Mouse (Mus musculus) kidney, embryonic 16.5 days (tissue): ENCODE measurements around the gene Fam189a1. TPM values are rescaled to one million over a fixed set of nuclear protein-coding genes. Genes with fewer than 3 reads are reported as not detected.

Source experiments
- ATAC-seq: fragments of 200-750 bp; cut with Nextera tagmentation; 2 replicates; pipeline ENCODE4 v1.8.0; 2017; ENCODE audit warnings: moderate TSS enrichment; ENCODE audit not compliant: low FRiP score, low TSS enrichment
- H3K27ac ChIP-seq: fragments of 300-500 bp; sonication (generic); 2 replicates; pipeline ENCODE4 v1.5.1; 2014; ENCODE audit warnings: low read length
- H3K27me3 ChIP-seq: fragments of 300-500 bp; sonication (generic); 2 replicates; pipeline ENCODE4 v1.6.1; 2014; ENCODE audit warnings: low read length, control low read depth, mixed read lengths; ENCODE audit not compliant: insufficient read depth
- H3K36me3 ChIP-seq: fragments of 300-500 bp; sonication (generic); 2 replicates; pipeline ENCODE4 v1.6.1; 2014; ENCODE audit warnings: low read length, control low read depth, mixed read lengths; ENCODE audit not compliant: insufficient read depth
- H3K4me1 ChIP-seq: fragments of 300-500 bp; sonication (generic); 2 replicates; pipeline ENCODE4 v1.6.1; 2014; ENCODE audit warnings: low read length, control low read depth, mixed read lengths; ENCODE audit not compliant: insufficient read depth
- H3K4me2 ChIP-seq: fragments of 300-500 bp; sonication (generic); replicated peaks from 2 replicates; pipeline ENCODE4 v1.6.1; 2014; ENCODE audit warnings: low read depth, low read length
- H3K4me3 ChIP-seq: fragments of 300-500 bp; sonication (generic); 2 replicates; pipeline ENCODE4 v1.5.1; 2014; ENCODE audit warnings: mild to moderate bottlenecking, low read length
- H3K9ac ChIP-seq: fragments of 300-500 bp; sonication (generic); replicated peaks from 2 replicates; pipeline ENCODE4 v1.6.1; 2014; ENCODE audit warnings: low read length
- H3K9me3 ChIP-seq: fragments of 300-500 bp; sonication (generic); 2 replicates; pipeline ENCODE4 v1.6.1; 2016; ENCODE audit warnings: low read length, control low read depth
- WGBS: fragments of 180-500 bp; shearing (Covaris S2); extraction: QIAGEN DNeasy Blood & Tissue Kit; methylation state at CpG from one replicate; pipeline ENCODE4 v1.1.7; 2014; 5-methylcytosine and 5-hydroxymethylcytosine counted together
- polyA plus RNA-seq: library from polyadenylated mRNA; unstranded; fragments of >200 nt; fragmentation: Nextera tagmentation; extraction: Ambion mirVana; gene quantifications from 2 replicates; pipeline ENCODE4 v1.2.1, GENCODE M21; 2015

Fam189a1 gene
- polyA plus RNA-seq, 1 experiment from 2014 or later, result 0.20 TPM

- Histone ChIP-seq H3K9me3 (no peaks in the 10 kb centered on the region), H3K4me1 (no peaks in the 10 kb centered on the region), H3K9ac (no peak overlapping the region), H3K27ac (no peak overlapping the region), H3K4me3 (no peak overlapping the region), H3K36me3 (no peaks in the 10 kb centered on the region), H3K27me3 (no peaks in the 10 kb centered on the region), H3K4me2 (no peak overlapping the region)
- no peak for ATAC-seq
- WGBS, result 71% methylated on average over 2 of the region's 2 CpGs
These were observed 244.4 kb downstream of the Fam189a1 start for GRCm38 (mm10) chr7:64911945-64912344.

- H3K27ac ChIP-seq, result no peak overlapping the region
- H3K9ac ChIP-seq, result no peak overlapping the region
- H3K36me3 ChIP-seq, result no peaks in the 10 kb centered on the region
- H3K4me1 ChIP-seq, result no peaks in the 10 kb centered on the region
- no peak overlapping the region for H3K4me2 ChIP-seq
- H3K27me3 ChIP-seq, result no peaks in the 10 kb centered on the region
- no peak for ATAC-seq
- H3K4me3 ChIP-seq, result no peak overlapping the region
- no peaks in the 10 kb centered on the region for H3K9me3 ChIP-seq
- WGBS, result 83% methylated on average over 2 of the region's 2 CpGs
These were observed 246.2 kb downstream of the Fam189a1 start for GRCm38 (mm10) chr7:64910208-64910607.

GRCm38 (mm10) chr7:64906955-64907354 is 249.4 kb downstream of the Fam189a1 start:
- no peak overlapping the region for H3K4me3 ChIP-seq
- H3K27ac ChIP-seq, result no peak overlapping the region
- no peak overlapping the region for H3K4me2 ChIP-seq
- no peak for ATAC-seq
- H3K27me3 ChIP-seq, result no peaks in the 10 kb centered on the region
- H3K36me3 ChIP-seq, result no peaks in the 10 kb centered on the region
- 75% methylated on average over 5 of the region's 5 CpGs for WGBS
- no peaks in the 10 kb centered on the region for H3K4me1 ChIP-seq
- H3K9me3 ChIP-seq, result no peaks in the 10 kb centered on the region
- H3K9ac ChIP-seq, result no peak overlapping the region

DNA sequence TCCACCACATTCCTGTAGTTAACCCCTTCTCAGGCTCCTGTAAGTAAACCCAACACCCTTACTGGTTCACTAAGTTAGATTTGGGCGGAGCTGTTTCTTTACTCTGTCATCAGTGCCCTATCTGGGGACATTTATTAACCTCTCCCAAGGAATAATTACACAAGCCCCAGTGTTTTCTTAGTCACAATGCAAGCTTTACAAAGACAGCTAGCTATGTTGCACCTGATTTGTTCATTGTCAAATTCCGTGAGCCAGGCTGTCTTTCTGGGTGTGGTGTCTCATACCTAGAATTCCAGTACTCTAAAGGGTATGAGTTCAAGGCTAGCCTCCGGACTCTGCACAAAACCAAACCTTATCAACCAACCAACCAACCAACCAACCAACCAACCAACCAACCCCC is 250.9 kb downstream of the Fam189a1 start:
- no peak overlapping the region for H3K9ac ChIP-seq
- no peaks in the 10 kb centered on the region for H3K36me3 ChIP-seq
- H3K9me3 ChIP-seq, result no peaks in the 10 kb centered on the region
- no peak overlapping the region for H3K4me2 ChIP-seq
- no peak overlapping the region for H3K4me3 ChIP-seq
- no peak for ATAC-seq
- 76% methylated on average over 3 of the region's 3 CpGs for WGBS
- no peaks in the 10 kb centered on the region for H3K27me3 ChIP-seq
- no peak overlapping the region for H3K27ac ChIP-seq
- H3K4me1 ChIP-seq, result no peaks in the 10 kb centered on the region

- H3K36me3 ChIP-seq, result no peaks in the 10 kb centered on the region
- no peak overlapping the region for H3K4me3 ChIP-seq
- ATAC-seq, result no peak
- H3K9ac ChIP-seq, result no peak overlapping the region
- H3K27me3 ChIP-seq, result no peaks in the 10 kb centered on the region
- H3K4me2 ChIP-seq, result no peak overlapping the region
- no peaks in the 10 kb centered on the region for H3K9me3 ChIP-seq
- H3K27ac ChIP-seq, result no peak overlapping the region
- WGBS, result 79% methylated on average over 2 of the region's 2 CpGs
- no peaks in the 10 kb centered on the region for H3K4me1 ChIP-seq
These were observed 256.1 kb downstream of the Fam189a1 start for GRCm38 (mm10) chr7:64900249-64900648.

GRCm38 (mm10) chr7:64896587-64896986 is 259.8 kb downstream of the Fam189a1 start:
- Histone ChIP-seq H3K4me3 (no peak overlapping the region), H3K27ac (no peak overlapping the region), H3K9ac (no peak overlapping the region), H3K4me1 (no peaks in the 10 kb centered on the region), H3K4me2 (no peak overlapping the region), H3K27me3 (no peaks in the 10 kb centered on the region), H3K9me3 (no peaks in the 10 kb centered on the region), H3K36me3 (no peaks in the 10 kb centered on the region)
- ATAC-seq, result no peak
- WGBS, result 89% methylated on average over 6 of the region's 6 CpGs

DNA sequence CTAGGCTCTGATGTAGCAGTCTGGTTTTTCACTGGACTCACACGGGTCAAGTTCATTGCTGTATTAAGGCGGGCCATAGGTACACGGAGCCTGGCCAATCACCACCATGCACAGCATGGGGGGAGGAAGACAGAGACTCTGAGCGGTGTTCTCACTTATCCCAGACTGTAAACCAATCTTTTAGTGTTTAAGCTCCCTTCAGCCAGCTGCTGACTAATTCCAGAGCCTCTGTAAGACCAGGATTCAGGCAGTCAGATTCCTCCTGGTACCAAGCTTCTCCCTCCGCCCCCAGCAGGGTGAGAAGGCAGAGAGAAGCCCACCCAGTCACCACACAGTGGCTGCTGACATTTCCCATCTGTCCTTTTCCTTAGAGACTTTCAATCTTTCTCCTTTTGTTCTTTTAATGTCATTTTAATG is 260.7 kb downstream of the Fam189a1 start:
- no peaks in the 10 kb centered on the region for H3K36me3 ChIP-seq
- WGBS, result 23% methylated on average over 5 of the region's 5 CpGs
- H3K9ac ChIP-seq, result no peak overlapping the region
- 0 out of 2 replicates have a peak, but pooled peaks have one; percentile 46 for ATAC-seq
- no peaks in the 10 kb centered on the region for H3K27me3 ChIP-seq
- no peaks in the 10 kb centered on the region for H3K9me3 ChIP-seq
- H3K4me3 ChIP-seq, result no peak overlapping the region
- no peaks in the 10 kb centered on the region for H3K4me1 ChIP-seq
- H3K4me2 ChIP-seq, result no peak overlapping the region
- no peak overlapping the region for H3K27ac ChIP-seq

DNA sequence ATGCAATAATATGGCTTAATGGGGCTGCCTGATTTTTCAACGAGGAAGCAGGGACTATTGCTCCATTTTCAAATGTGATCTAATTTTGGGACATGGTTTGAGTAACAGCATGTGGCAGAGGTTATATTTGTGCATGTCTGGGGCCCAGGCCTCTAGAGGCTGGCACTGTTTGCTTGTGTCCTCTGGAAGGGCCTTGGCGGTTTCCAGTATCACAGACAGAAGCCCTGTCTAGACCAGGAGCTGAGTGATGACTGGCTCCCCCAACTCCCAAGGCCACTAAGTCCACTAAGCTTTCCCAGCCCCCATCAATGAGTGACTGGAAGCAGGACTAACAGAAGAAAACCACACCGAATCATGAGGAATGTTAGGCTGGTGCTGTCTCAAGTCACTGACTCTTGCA is 265.2 kb downstream of the Fam189a1 start:
- no peak for ATAC-seq
- H3K27ac ChIP-seq, result no peak overlapping the region
- WGBS, result 63% methylated on average over 3 of the region's 3 CpGs

GRCm38 (mm10) chr7:64889919-64890318 is 266.5 kb downstream of the Fam189a1 start:
- H3K27me3 ChIP-seq, result no peaks in the 10 kb centered on the region
- WGBS, result 81% methylated on average over 9 of the region's 9 CpGs
- H3K9me3 ChIP-seq, result no peaks in the 10 kb centered on the region
- no peak for ATAC-seq
- H3K4me1 ChIP-seq, result no peaks in the 10 kb centered on the region
- H3K4me3 ChIP-seq, result no peak overlapping the region
- no peak overlapping the region for H3K27ac ChIP-seq
- H3K4me2 ChIP-seq, result no peak overlapping the region
- H3K9ac ChIP-seq, result no peak overlapping the region
- no peaks in the 10 kb centered on the region for H3K36me3 ChIP-seq

More for the DNA sequence above, 265.2 kb downstream of the Fam189a1 start:
- H3K4me1 ChIP-seq, result no peaks in the 10 kb centered on the region
- no peaks in the 10 kb centered on the region for H3K36me3 ChIP-seq
- no peaks in the 10 kb centered on the region for H3K9me3 ChIP-seq
- no peak overlapping the region for H3K4me3 ChIP-seq
- no peak overlapping the region for H3K4me2 ChIP-seq
- H3K27me3 ChIP-seq, result no peaks in the 10 kb centered on the region
- no peak overlapping the region for H3K9ac ChIP-seq

GRCm38 (mm10) chr7:64884187-64884862 is 272.0 kb downstream of the Fam189a1 start:
- Histone ChIP-seq H3K27ac (no peak overlapping the region), H3K27me3 (no peaks in the 10 kb centered on the region)
- no peak for ATAC-seq

More at GRCm38 (mm10) chr7:64884187-64884862, 272.0 kb downstream of the Fam189a1 start:
- H3K4me2 ChIP-seq, result no peak overlapping the region
- H3K4me3 ChIP-seq, result no peak overlapping the region
- no peaks in the 10 kb centered on the region for H3K36me3 ChIP-seq
- no peak overlapping the region for H3K9ac ChIP-seq
- H3K4me1 ChIP-seq, result no peaks in the 10 kb centered on the region
- WGBS, result 84% methylated on average over 11 of the region's 11 CpGs
- no peaks in the 10 kb centered on the region for H3K9me3 ChIP-seq
